Mouse (Mus musculus) limb, embryonic 12.5 days (tissue): Measurements from ENCODE around the gene Selenof. TPM values are rescaled to one million over a fixed set of nuclear protein-coding genes. Genes with fewer than 3 reads are reported as not detected.
"Not testable (repeated sequence)": the region's sequence is repeated elsewhere in the genome, so short reads cannot be mapped to it uniquely, and the experiment has no call there.

ENCODE experiments used
- ATAC-seq: fragments of 200-750 bp; cut with Nextera tagmentation; 2 replicates; pipeline ENCODE4 v1.8.0; 2017; ENCODE audit warnings: low read depth, moderate TSS enrichment; ENCODE audit not compliant: insufficient number of reproducible peaks, insufficient read depth, low FRiP score, low TSS enrichment
- H3K27ac ChIP-seq: fragments of 300-500 bp; sonication (generic); 2 replicates; pipeline ENCODE4 v1.5.1; 2016; ENCODE audit warnings: mild to moderate bottlenecking, moderate library complexity
- H3K27me3 ChIP-seq: fragments of 300-500 bp; sonication (generic); 2 replicates; pipeline ENCODE4 v1.6.1; 2016; ENCODE audit warnings: mild to moderate bottlenecking, moderate library complexity
- H3K36me3 ChIP-seq: fragments of 300-500 bp; sonication (generic); 2 replicates; pipeline ENCODE4 v1.6.1; 2016; ENCODE audit warnings: mild to moderate bottlenecking, moderate library complexity
- H3K4me1 ChIP-seq: fragments of 300-500 bp; sonication (generic); replicated peaks from 2 replicates; pipeline ENCODE4 v1.6.1; 2016
- H3K4me2 ChIP-seq: fragments of 300-500 bp; sonication (generic); 2 replicates; pipeline ENCODE4 v1.6.1; 2016; ENCODE audit warnings: mild to moderate bottlenecking, moderate library complexity
- H3K4me3 ChIP-seq: fragments of 300-500 bp; sonication (generic); replicated peaks from 2 replicates; pipeline ENCODE4 v1.5.1; 2016; ENCODE audit warnings: mild to moderate bottlenecking
- H3K9ac ChIP-seq: fragments of 300-500 bp; sonication (generic); replicated peaks from 2 replicates; pipeline ENCODE4 v1.6.1; 2016; ENCODE audit warnings: mild to moderate bottlenecking, moderate library complexity
- H3K9me3 ChIP-seq: fragments of 300-500 bp; sonication (generic); 2 replicates; pipeline ENCODE4 v1.6.1; 2016; ENCODE audit warnings: mild to moderate bottlenecking, moderate library complexity
- WGBS: fragments of 180-500 bp; shearing (Covaris S2); methylation state at CpG from one replicate; pipeline ENCODE4 v1.1.7; 2016; 5-methylcytosine and 5-hydroxymethylcytosine counted together
- polyA plus RNA-seq: library from polyadenylated mRNA; unstranded; fragments of >200 nt; fragmentation: Nextera tagmentation; extraction: Ambion mirVana; gene quantifications from 2 replicates; pipeline ENCODE4 v1.2.1, GENCODE M21; 2016

The Selenof gene
- polyA plus RNA-seq, 1 experiment from 2014 or later: 491 TPM

DNA sequence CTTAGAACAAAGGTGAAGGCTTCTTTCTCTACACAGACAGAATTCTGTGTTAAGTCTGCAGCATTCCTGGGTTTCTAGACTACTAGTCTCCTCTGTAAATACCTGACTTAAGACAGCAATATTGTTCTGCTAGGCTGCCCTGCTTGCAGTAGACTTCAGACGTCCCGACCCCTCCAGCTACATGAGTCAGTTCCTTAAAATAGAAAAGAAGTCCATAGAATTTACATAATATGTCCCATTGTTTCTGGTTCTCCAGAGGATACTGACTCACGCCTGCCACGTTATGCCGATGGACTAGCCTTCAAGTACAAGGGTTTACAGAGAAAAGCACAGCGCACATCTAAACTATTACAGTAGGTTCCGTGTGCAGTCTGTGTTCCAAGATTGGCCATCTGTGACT, 34.1 kb downstream of the Selenof start:
- H3K27ac ChIP-seq: no peak overlapping the region
- no peaks in the 10 kb centered on the region for H3K27me3 ChIP-seq
- ATAC-seq: no peak
- no peak overlapping the region for H3K4me3 ChIP-seq
- WGBS: 86% methylated on average over 7 of the region's 7 CpGs
- peaks cover 18% of the 10 kb centered on the region for H3K36me3 ChIP-seq
- H3K4me2 ChIP-seq: no peak overlapping the region
- H3K9ac ChIP-seq: no peak overlapping the region
- H3K4me1 ChIP-seq: peaks cover 7% of the 10 kb centered on the region
- peaks cover 4% of the 10 kb centered on the region; the same call in 1 of the 2 replicates for H3K9me3 ChIP-seq

DNA sequence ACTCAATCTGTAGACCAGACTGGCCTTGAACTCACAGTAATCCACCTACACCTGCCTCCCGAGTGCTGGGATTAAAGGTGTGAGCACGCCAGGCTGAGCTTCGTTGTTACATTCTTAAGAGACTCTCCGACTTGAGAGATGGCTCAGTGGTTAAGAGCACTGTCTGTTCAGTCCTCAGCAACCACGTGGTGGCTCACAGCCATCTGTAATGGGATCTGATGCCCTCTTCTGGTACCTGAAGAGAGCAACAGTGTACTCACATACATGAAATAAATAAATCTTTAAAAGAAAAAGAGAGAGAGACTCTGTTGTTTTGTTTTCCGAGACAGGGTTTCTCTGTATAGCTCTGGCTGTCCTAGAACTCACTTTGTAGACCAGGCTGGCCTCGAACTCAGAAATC, 35.7 kb downstream of the Selenof start:
- H3K9me3 ChIP-seq, H3K27ac ChIP-seq, H3K27me3 ChIP-seq, H3K9ac ChIP-seq, H3K36me3 ChIP-seq, H3K4me2 ChIP-seq, H3K4me3 ChIP-seq, ATAC-seq: not testable (repeated sequence)
- WGBS: 72% methylated on average over 7 of the region's 7 CpGs
- peaks cover 11% of the 10 kb centered on the region for H3K4me1 ChIP-seq

- ATAC-seq: no peak
- H3K4me2 ChIP-seq: no peak overlapping the region
- no peak overlapping the region for H3K4me3 ChIP-seq
- 70% methylated on average over 4 of the region's 4 CpGs for WGBS
- peaks cover 18% of the 10 kb centered on the region for H3K4me1 ChIP-seq
- H3K27ac ChIP-seq: no peak overlapping the region
- no peak overlapping the region for H3K9ac ChIP-seq
- H3K9me3 ChIP-seq: peaks cover 4% of the 10 kb centered on the region; the same call in 1 of the 2 replicates
- H3K36me3 ChIP-seq: no peaks in the 10 kb centered on the region
- H3K27me3 ChIP-seq: no peaks in the 10 kb centered on the region
Observed at GRCm38 (mm10) chr3:144606449-144606848, 36.3 kb downstream of the Selenof start.

- WGBS: 92% methylated on average over 5 of the region's 5 CpGs
- Histone ChIP-seq H3K27me3 (no peaks in the 10 kb centered on the region), H3K4me2 (no peak overlapping the region), H3K4me1 (peaks cover 17% of the 10 kb centered on the region), H3K9me3 (peaks cover 4% of the 10 kb centered on the region; the same call in 1 of the 2 replicates), H3K36me3 (no peaks in the 10 kb centered on the region), H3K27ac (no peak overlapping the region), H3K4me3 (no peak overlapping the region), H3K9ac (no peak overlapping the region)
- ATAC-seq: no peak
Observed at GRCm38 (mm10) chr3:144608090-144608489, 38.0 kb downstream of the Selenof start.

GRCm38 (mm10) chr3:144610759-144611158, 40.7 kb downstream of the Selenof start:
- Histone ChIP-seq H3K4me3 (no peak overlapping the region), H3K27ac (no peak overlapping the region), H3K9me3 (peaks cover 4% of the 10 kb centered on the region; the same call in 1 of the 2 replicates), H3K36me3 (no peaks in the 10 kb centered on the region), H3K4me2 (no peak overlapping the region), H3K27me3 (no peaks in the 10 kb centered on the region), H3K4me1 (peaks cover 30% of the 10 kb centered on the region), H3K9ac (no peak overlapping the region)
- WGBS: 34% methylated on average over 5 of the region's 5 CpGs
- no peak for ATAC-seq

GRCm38 (mm10) chr3:144611626-144612271, 41.6 kb downstream of the Selenof start:
- Histone ChIP-seq H3K9ac (no peak overlapping the region), H3K27ac (no peak overlapping the region), H3K27me3 (no peaks in the 10 kb centered on the region), H3K36me3 (no peaks in the 10 kb centered on the region), H3K4me3 (no peak overlapping the region), H3K9me3 (peaks cover 4% of the 10 kb centered on the region; the same call in 1 of the 2 replicates), H3K4me1 (peaks cover 30% of the 10 kb centered on the region), H3K4me2 (no peak overlapping the region)
- 59% methylated on average over 8 of the region's 8 CpGs for WGBS
- ATAC-seq: no peak

- Histone ChIP-seq H3K4me2 (no peak overlapping the region), H3K27me3 (no peaks in the 10 kb centered on the region), H3K9me3 (peaks cover 4% of the 10 kb centered on the region; the same call in 1 of the 2 replicates), H3K4me1 (peaks cover 30% of the 10 kb centered on the region), H3K4me3 (no peak overlapping the region), H3K27ac (no peak overlapping the region), H3K36me3 (no peaks in the 10 kb centered on the region), H3K9ac (no peak overlapping the region)
- WGBS: 85% methylated on average over 6 of the region's 6 CpGs
- no peak for ATAC-seq
Observed at GRCm38 (mm10) chr3:144612382-144612781, 42.3 kb downstream of the Selenof start.

- Histone ChIP-seq H3K4me3 (no peak overlapping the region), H3K9ac (no peak overlapping the region), H3K9me3 (peaks cover 4% of the 10 kb centered on the region), H3K4me2 (no peak overlapping the region), H3K27me3 (no peaks in the 10 kb centered on the region), H3K4me1 (peaks cover 30% of the 10 kb centered on the region), H3K36me3 (no peaks in the 10 kb centered on the region), H3K27ac (no peak overlapping the region)
- WGBS: 39% methylated on average over 6 of the region's 6 CpGs
- no peak for ATAC-seq
Observed at GRCm38 (mm10) chr3:144614277-144614676, 44.2 kb downstream of the Selenof start.

- WGBS: 37% methylated on average over 10 of the region's 10 CpGs
- no peak overlapping the region for H3K4me3 ChIP-seq
- no peak overlapping the region for H3K4me2 ChIP-seq
- H3K36me3 ChIP-seq: no peaks in the 10 kb centered on the region
- peaks cover 30% of the 10 kb centered on the region for H3K4me1 ChIP-seq
- H3K27ac ChIP-seq: no peak overlapping the region
- ATAC-seq: no peak
- H3K9ac ChIP-seq: no peak overlapping the region
- H3K9me3 ChIP-seq: peaks cover 4% of the 10 kb centered on the region
- H3K27me3 ChIP-seq: no peaks in the 10 kb centered on the region
Observed at GRCm38 (mm10) chr3:144614698-144615097, 44.6 kb downstream of the Selenof start.

DNA sequence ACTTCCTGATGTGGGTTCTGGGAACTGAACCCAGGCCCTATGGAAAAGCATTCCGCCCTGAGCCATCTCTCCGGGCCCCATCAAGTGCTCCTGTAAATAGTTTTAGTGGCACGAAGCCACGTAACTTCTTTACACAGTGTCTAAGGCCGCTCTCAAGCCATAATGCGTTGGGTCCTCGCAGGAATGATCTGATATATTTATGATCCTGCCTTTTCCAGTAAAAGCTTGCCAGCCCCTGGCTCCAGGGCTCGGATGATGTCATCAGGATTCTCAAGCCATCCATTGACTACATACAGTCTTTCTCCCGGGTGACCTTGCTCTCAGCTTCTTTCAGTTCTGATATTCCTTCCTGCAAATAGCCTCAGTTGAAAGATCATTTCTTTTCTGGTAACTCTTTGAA, 45.4 kb downstream of the Selenof start:
- Histone ChIP-seq H3K27me3 (no peaks in the 10 kb centered on the region), H3K27ac (no peak overlapping the region), H3K9me3 (peaks cover 4% of the 10 kb centered on the region), H3K4me1 (peaks cover 29% of the 10 kb centered on the region), H3K36me3 (no peaks in the 10 kb centered on the region), H3K4me3 (no peak overlapping the region), H3K4me2 (no peak overlapping the region), H3K9ac (no peak overlapping the region)
- 76% methylated on average over 9 of the region's 9 CpGs for WGBS
- no peak for ATAC-seq

GRCm38 (mm10) chr3:144616654-144617425, 46.7 kb downstream of the Selenof start:
- WGBS: 79% methylated on average over 8 of the region's 8 CpGs

More at GRCm38 (mm10) chr3:144616654-144617425, 46.7 kb downstream of the Selenof start:
- H3K9me3 ChIP-seq: peaks cover 4% of the 10 kb centered on the region
- peaks cover 16% of the 10 kb centered on the region for H3K4me1 ChIP-seq
- H3K27ac ChIP-seq: no peak overlapping the region
- H3K9ac ChIP-seq: no peak overlapping the region
- no peaks in the 10 kb centered on the region for H3K36me3 ChIP-seq
- no peak overlapping the region for H3K4me3 ChIP-seq
- peak; percentile 91 for ATAC-seq
- H3K4me2 ChIP-seq: no peak overlapping the region
- no peaks in the 10 kb centered on the region for H3K27me3 ChIP-seq
